ENCODE assay signal across 22 mouse cellular contexts in the genomic region with DNA sequence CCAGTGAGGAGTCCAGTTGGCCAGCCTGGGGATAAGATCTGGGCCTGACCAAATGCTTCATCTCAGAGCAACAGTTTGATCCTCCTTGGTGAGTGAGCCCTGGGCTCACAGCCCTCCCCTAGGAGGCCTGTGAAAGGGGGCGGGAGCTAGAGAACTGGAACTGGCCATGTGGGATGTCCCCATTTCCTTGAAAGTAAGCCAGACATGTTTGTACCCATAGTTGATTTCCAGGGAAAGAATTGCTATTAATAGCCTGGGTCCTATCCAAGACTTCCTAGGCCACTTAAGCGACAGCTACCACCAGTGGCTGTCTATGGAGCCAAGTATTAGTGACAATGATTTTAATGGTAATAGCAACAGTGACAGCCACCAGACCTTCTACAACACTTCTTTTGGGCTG. TPM values are rescaled to one million over a fixed set of nuclear protein-coding genes. Genes with fewer than 3 reads are reported as not detected.
DNase-seq lines count a peak whose midpoint lies in the region; ATAC-seq and TF ChIP-seq lines count a peak whose summit lies in the region.
"Had no signal": no experiment of that assay in that cellular context is flagged by ENCODE, and none has a peak within 500 bp of the region (broad histone marks: within the 10 kb centered on the region; RNA-seq: fewer than 3 reads in every experiment).

No protein-coding gene starts in this region.

- WGBS in heart, embryonic 11.5 days (ENCODE audit: insufficient replicate concordance), result 72% methylated on average over 2 of the region's 2 CpGs
- 47% methylated on average over 2 of the region's 2 CpGs for WGBS in liver, adult 2 months
- WGBS in liver, postnatal 0 days (ENCODE audit: insufficient replicate concordance), result 76% methylated on average over 2 of the region's 2 CpGs
- 18% methylated on average over 2 of the region's 2 CpGs for WGBS in heart, postnatal 0 days

- no peak overlapping the region for H3K4me3 ChIP-seq in heart, embryonic 11.5 days (ENCODE audit: low read depth, low read length)
- H3K4me3 ChIP-seq in liver, adult 2 months (ENCODE audit: insufficient read depth, low read depth, low read length), result no peak overlapping the region
- no peak overlapping the region for H3K4me3 ChIP-seq in liver, postnatal 0 days (ENCODE audit: low read depth, low read length)
- H3K4me3 ChIP-seq in heart, postnatal 0 days (ENCODE audit: low read depth, low read length), result no peak overlapping the region
- H3K4me3 ChIP-seq: forebrain, embryonic 10.5 days; heart, embryonic 13.5 days; hindbrain, embryonic 13.5 days; limb, embryonic 12.5 days; liver, embryonic 13.5 days; midbrain, embryonic 12.5 days; neural tube, embryonic 13.5 days had no signal

- no peaks in the 10 kb centered on the region for H3K36me3 ChIP-seq in heart, embryonic 11.5 days (ENCODE audit: control insufficient read depth, insufficient read depth, low read length)
- H3K36me3 ChIP-seq in liver, adult 2 months (ENCODE audit: control insufficient read depth, insufficient read depth, low read length), result no peaks in the 10 kb centered on the region
- no peaks in the 10 kb centered on the region for H3K36me3 ChIP-seq in liver, postnatal 0 days (replicated peaks; ENCODE audit: insufficient read depth, low read length)
- no peaks in the 10 kb centered on the region for H3K36me3 ChIP-seq in heart, postnatal 0 days (replicated peaks; ENCODE audit: control insufficient read depth, insufficient read depth, low read length)
- H3K36me3 ChIP-seq: forebrain, embryonic 10.5 days; heart, embryonic 13.5 days; hindbrain, embryonic 13.5 days; limb, embryonic 12.5 days; liver, embryonic 13.5 days; midbrain, embryonic 12.5 days; neural tube, embryonic 13.5 days had no signal

- no peak overlapping the region for H3K4me2 ChIP-seq in heart, embryonic 11.5 days
- H3K4me2 ChIP-seq in liver, postnatal 0 days (ENCODE audit: low read depth, low read length), result no peak overlapping the region
- no peak overlapping the region for H3K4me2 ChIP-seq in heart, postnatal 0 days (ENCODE audit: low read depth, low read length)
- H3K4me2 ChIP-seq: heart, embryonic 13.5 days; hindbrain, embryonic 13.5 days; limb, embryonic 12.5 days; liver, embryonic 13.5 days; midbrain, embryonic 12.5 days; neural tube, embryonic 13.5 days had no signal

- H3K9me3 ChIP-seq in heart, embryonic 11.5 days (replicated peaks; ENCODE audit: control insufficient read depth, low read length), result no peaks in the 10 kb centered on the region
- H3K9me3 ChIP-seq in liver, postnatal 0 days (ENCODE audit: low read length), result no peaks in the 10 kb centered on the region
- H3K9me3 ChIP-seq in heart, postnatal 0 days (replicated peaks; ENCODE audit: control insufficient read depth, low read length), result no peaks in the 10 kb centered on the region
- H3K9me3 ChIP-seq: forebrain, embryonic 10.5 days; heart, embryonic 13.5 days; hindbrain, embryonic 13.5 days; limb, embryonic 12.5 days; liver, embryonic 13.5 days; midbrain, embryonic 12.5 days; neural tube, embryonic 13.5 days had no signal

- H3K4me1 ChIP-seq in heart, embryonic 11.5 days (ENCODE audit: control insufficient read depth, insufficient read depth, low read length), result no peaks in the 10 kb centered on the region
- no peaks in the 10 kb centered on the region for H3K4me1 ChIP-seq in liver, adult 2 months (ENCODE audit: control insufficient read depth, insufficient read depth, low read length)
- no peaks in the 10 kb centered on the region; the same call in 1 of the 2 replicates for H3K4me1 ChIP-seq in liver, postnatal 0 days (ENCODE audit: insufficient read depth)
- H3K4me1 ChIP-seq in heart, postnatal 0 days (ENCODE audit: control insufficient read depth, insufficient read depth), result peaks cover 9% of the 10 kb centered on the region; the same call in 1 of the 2 replicates
- H3K4me1 ChIP-seq: forebrain, embryonic 10.5 days; hindbrain, embryonic 13.5 days; midbrain, embryonic 12.5 days; neural tube, embryonic 13.5 days had no signal

- no peak overlapping the region for H3K27ac ChIP-seq in heart, embryonic 11.5 days (ENCODE audit: low read depth, low read length)
- no peak overlapping the region for H3K27ac ChIP-seq in liver, adult 2 months (replicated peaks; ENCODE audit: insufficient read depth, low read depth, low read length)
- no peak overlapping the region for H3K27ac ChIP-seq in liver, postnatal 0 days (ENCODE audit: low read depth)
- H3K27ac ChIP-seq in heart, postnatal 0 days (ENCODE audit: low read depth), result no peak overlapping the region; the same call in 1 of the 2 replicates
- H3K27ac ChIP-seq: forebrain, embryonic 10.5 days; heart, embryonic 13.5 days; hindbrain, embryonic 13.5 days; limb, embryonic 12.5 days; liver, embryonic 13.5 days; midbrain, embryonic 12.5 days; neural tube, embryonic 13.5 days; stomach, postnatal 0 days had no signal

- no peak for TF ChIP-seq EP300 in liver, postnatal 0 days (IDR thresholded peaks at IDR 0.05; ENCODE audit: low read depth)
- no peak for TF ChIP-seq EP300 in heart, postnatal 0 days (IDR thresholded peaks at IDR 0.05; ENCODE audit: low read depth)

- no peak for TF ChIP-seq POLR2A in liver, adult 2 months (IDR thresholded peaks at IDR 0.05; ENCODE audit: extremely low read depth, insufficient read depth, low read length)

- TF ChIP-seq CTCF in liver, adult 2 months (IDR thresholded peaks at IDR 0.05; ENCODE audit: low read depth, low read length), result no peak
- no peak for TF ChIP-seq CTCF in liver, postnatal 0 days (IDR thresholded peaks at IDR 0.05; ENCODE audit: low read depth)
- no peak for TF ChIP-seq CTCF in heart, postnatal 0 days (IDR thresholded peaks at IDR 0.05; ENCODE audit: low read depth)

- ATAC-seq in heart, embryonic 11.5 days (replicated peaks; ENCODE audit: insufficient number of reproducible peaks, low FRiP score, low TSS enrichment), result no peak
- no peak for ATAC-seq in liver, postnatal 0 days
- ATAC-seq in heart, postnatal 0 days (ENCODE audit: insufficient read depth, low read depth), result peak; percentile 73
- no peak for ATAC-seq in monocyte, adult 5-6 weeks (replicated peaks; ENCODE audit: insufficient number of reproducible peaks, low FRiP score, low TSS enrichment, poor library complexity, severe bottlenecking)
- ATAC-seq: forebrain, postnatal 0 days; inflammation-experienced regulatory T-cells, adult 6 months had no signal

- peak; percentile 81 for DNase-seq in heart, adult 8-10 months (ENCODE audit: low spot score)
- peak; percentile 29 for DNase-seq in liver, adult 2 months (ENCODE audit: extremely low read depth, low read depth, low spot score)
- no peak for DNase-seq in liver, postnatal 0 days
- peak; percentile 64 for DNase-seq in heart, postnatal 0 days (ENCODE audit: low spot score)
- DNase-seq in lung, postnatal 25 days (ENCODE audit: low spot score), result peak; percentile 40
- DNase-seq: B cell, adult 2 months; cerebellum, adult 2 months; forebrain, postnatal 0 days; gastrocnemius, postnatal 10 days; liver, embryonic 13.5 days; right cerebral cortex, adult 18-20 months had no signal

- no peaks in the 10 kb centered on the region for H3K27me3 ChIP-seq in heart, embryonic 11.5 days (ENCODE audit: control insufficient read depth, insufficient read depth, low read length)
- H3K27me3 ChIP-seq in liver, adult 2 months (ENCODE audit: control insufficient read depth, insufficient read depth, low read length), result no peaks in the 10 kb centered on the region
- H3K27me3 ChIP-seq in liver, postnatal 0 days (ENCODE audit: insufficient read depth, low read length), result no peaks in the 10 kb centered on the region
- H3K27me3 ChIP-seq in heart, postnatal 0 days (ENCODE audit: control insufficient read depth, insufficient read depth, low read length), result no peaks in the 10 kb centered on the region
- H3K27me3 ChIP-seq: limb, embryonic 12.5 days; neural tube, embryonic 13.5 days had no signal

- H3K79me2 ChIP-seq in liver, adult 2 months (ENCODE audit: control insufficient read depth, insufficient read depth, low read length), result no peaks in the 10 kb centered on the region

- no peak overlapping the region for H3K9ac ChIP-seq in heart, embryonic 11.5 days (ENCODE audit: low read depth, low read length)
- H3K9ac ChIP-seq in liver, adult 2 months (ENCODE audit: low read depth, low read length), result no peak overlapping the region
- H3K9ac ChIP-seq in liver, postnatal 0 days (replicated peaks), result no peak overlapping the region
- H3K9ac ChIP-seq in heart, postnatal 0 days (replicated peaks; ENCODE audit: low read depth, low read length), result no peak overlapping the region
- H3K9ac ChIP-seq: forebrain, postnatal 0 days; heart, embryonic 13.5 days; hindbrain, embryonic 13.5 days; limb, embryonic 12.5 days; liver, embryonic 13.5 days; midbrain, embryonic 12.5 days; neural tube, embryonic 13.5 days had no signal

RNA-seq across cellular contexts. Expression of gene Rflna, which starts 13.3 kb away (rescaled TPM):
- under 1 TPM in 2 of 4 experiments, not detected in 2; 0.19 to 0.24 TPM for total RNA-seq in heart, adult 8-10 months (2022)
- polyA plus RNA-seq in heart, embryonic 11.5 days (2014; fragmentation: Nextera tagmentation; extraction: Ambion mirVana), result 1.0 and 1.1 TPM in 2 replicates
- not detected in 2 replicates for total RNA-seq in liver, adult 2 months (2014; rRNA removed)
- polyA plus RNA-seq in liver, adult 2 months (2012; rRNA removed), result 0.22 and 0.24 TPM in 2 replicates
- 0.21 and 0.27 TPM in 2 replicates for polyA plus RNA-seq in liver, postnatal 0 days (2015; fragmentation: Nextera tagmentation; extraction: Ambion mirVana)
- total RNA-seq in heart, postnatal 0 days (2014; rRNA removed; ENCODE audit: low replicate concordance), result not detected in 2 replicates
- 0.73 and 0.85 TPM in 2 replicates for polyA plus RNA-seq in heart, postnatal 0 days (2015; fragmentation: Nextera tagmentation; extraction: Ambion mirVana)
- total RNA-seq in monocyte, adult 5-6 weeks (2017), result not detected in 3 replicates
- total RNA-seq: megakaryocyte progenitor cell, adult 5-6 weeks had no signal
